Mouse (Mus musculus): ENCODE data around the gene Fzr1.

Fzr1 gene

DNA sequence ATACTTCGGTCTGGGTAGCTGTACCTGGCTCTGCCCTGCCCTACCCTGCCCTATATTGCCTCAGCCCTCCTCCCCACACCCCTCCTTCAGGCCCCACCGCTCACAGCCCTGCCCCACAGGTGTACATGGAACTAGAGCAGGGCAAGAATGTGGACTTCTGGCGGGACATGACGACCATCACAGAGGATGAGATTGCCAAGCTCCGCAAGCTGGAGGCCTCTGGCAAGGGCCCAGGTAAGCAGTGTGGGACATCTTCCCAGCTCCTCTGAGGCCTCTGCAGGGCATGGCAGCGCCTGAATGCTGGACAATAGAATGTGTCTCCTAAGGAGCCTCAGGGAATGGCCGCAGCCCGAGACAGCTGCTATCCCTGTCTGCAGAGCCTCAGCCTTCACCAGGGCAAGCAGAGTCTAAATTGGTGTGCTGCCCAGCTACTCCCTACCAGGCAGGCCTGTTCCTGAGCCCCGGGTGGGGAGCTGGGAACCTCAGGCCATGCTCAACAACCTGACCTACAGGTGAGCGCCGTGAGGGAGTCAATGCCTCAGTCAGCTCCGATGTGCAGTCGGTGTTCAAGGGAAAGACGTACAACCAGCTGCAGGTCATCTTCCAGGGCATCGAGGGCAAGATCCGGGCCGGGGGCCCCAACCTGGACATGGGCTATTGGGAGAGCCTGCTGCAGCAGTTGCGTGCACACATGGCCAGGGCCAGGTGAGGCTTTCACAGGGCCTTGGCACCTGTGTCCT lies 54.4 kb downstream of the Fzr1 start:
- no peak for DNase-seq

DNA sequence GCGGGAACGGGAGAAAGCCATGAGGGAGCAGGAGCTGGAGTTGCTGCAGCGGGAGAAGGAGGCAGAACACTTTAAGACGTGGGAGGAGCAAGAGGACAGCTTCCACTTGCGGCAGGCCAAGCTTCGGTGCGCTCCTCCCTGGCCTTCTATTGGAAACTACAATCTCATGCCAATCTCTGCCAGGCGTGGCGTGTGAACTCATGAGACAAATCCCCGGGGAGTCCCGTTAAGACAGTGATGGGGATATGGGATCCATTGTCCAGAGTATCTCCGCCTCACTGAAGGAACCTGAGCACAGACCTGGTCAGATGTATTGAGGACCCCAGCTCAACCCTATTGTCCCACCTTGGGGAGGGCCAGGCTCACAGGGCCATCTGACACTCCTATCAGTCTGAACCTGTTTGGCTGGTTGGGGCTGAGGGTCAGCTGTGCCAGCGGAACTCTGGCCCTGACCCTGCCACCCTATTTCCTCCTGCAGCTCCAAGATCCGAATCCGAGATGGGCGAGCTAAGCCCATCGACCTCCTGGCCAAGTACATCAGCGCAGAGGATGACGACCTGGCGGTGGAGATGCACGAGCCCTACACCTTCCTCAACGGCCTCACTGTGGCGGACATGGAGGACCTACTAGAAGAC lies 55.1 kb downstream of the Fzr1 start:
- no peak for DNase-seq

DNA sequence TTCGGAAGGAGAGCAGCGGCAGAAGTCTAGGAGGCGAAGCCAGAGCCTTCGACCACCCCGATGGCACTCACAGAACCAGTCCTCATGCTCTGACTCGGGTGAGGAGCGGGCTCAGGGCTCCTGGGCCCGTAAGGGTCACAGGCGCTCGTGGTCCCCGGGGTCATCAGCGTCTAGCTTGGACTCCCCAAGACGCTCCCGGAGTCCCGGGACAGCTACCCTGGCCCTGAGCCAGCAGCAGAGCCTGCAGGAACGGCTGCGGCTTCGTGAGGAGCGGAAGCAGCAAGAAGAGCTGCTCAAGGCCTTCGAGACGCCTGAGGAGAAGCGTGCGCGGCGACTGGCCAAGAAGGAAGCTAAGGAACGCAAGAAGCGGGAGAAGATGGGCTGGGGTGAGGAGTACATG lies 55.9 kb downstream of the Fzr1 start:
- no peak for DNase-seq

DNA sequence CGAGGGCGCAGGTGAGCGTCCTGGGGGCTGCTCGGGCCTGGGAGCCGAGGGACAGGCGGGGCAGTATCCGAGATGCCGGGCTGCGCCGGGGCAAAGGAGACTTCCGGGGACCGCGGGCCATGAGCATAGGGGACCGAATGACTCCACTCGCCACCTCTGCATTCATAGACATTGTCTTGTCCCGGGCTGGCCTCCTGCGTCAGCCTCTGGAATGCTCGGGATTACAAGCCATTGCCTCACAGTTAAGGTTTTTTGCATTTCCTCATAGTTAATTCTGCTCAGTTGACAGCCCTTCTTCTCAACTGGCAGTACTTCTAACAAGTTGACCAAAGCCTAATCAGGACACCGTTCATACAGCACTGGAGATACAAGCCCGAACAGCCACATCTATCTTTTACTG lies 56.9 kb downstream of the Fzr1 start:
- no peak for DNase-seq

DNA sequence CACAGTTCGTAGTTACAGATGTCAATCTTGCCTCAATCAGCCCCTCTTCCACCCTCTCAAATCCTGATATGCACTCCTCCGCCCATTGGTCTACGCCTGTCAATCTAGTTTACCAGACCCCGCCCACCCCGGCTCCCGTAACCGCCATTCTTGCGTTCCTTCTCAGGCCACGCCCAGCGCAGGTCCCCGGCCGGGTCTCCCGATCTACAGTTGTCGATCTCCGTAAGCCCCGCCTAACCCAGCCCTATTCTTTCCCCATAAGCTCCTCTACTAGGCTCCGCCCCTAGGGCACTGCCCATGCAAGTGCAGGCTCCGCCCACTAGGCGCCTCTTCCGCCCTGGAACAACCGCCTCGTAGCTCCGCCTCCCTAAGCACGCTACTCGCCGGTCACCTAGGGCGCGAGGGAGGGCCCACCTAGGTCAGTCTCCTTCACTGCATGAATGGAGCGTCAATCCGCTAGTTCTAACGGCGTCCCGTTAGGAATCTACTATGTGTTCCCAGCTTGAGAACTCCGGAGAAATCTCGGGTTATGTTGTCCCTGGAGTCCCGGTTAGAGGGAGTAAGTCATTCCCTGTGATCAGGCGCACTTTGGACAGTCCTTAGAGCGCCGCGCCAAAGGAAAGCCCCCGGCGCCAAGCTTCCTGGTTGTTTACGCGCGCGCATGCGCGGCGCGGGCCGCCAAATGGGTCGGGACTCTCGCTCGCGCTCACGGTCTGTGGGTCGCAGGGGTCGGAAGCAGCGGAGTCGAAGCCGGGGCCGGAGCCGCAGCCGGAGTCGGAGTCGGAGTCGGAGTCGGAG lies 57.6 kb downstream of the Fzr1 start, which contains the start of gene Cactin:
Cactin (plus strand) TSS at position 554 of the 798 bp plus-strand sequence.
- DNase-seq: peak; percentile 100

DNA sequence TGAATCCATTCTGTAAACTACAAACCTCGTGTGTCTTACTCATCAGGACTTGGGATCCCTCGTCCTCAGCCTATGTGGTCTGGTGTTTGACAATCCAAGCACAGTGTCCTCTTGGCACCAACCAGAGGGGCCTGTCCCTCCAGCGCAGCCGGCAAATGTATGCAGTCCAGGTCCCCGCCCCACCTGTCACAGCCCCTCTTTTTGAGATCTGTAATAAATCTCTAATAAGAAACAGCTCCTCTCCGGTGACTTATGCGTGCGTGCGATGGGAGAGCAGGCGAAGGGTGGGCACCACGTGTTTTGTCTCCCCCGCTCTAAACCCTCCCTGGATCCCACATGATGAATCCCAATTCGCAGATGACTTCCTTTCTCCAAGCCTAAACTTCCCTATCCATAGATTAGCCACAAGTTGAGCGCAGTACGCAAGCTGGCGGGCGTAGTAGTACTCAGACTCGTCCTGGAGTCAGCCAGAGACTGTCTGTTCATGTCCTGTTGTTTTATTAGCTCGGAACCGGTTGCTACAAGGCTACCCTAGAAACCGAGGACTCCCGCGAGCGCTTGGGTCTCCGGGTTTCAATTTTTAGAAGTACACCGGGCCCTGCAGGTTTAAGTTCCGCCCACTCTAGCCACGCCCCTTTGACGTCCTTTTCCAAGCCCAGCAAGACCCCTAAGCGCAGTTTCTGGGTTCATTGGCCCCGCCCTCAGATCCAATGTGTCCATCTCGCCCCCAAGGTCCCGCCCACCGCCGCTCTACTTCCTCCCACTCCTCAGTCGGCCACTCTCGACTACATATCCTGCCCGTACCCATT lies 58.4 kb downstream of the Fzr1 start:
- peak; percentile 96 for DNase-seq

DNA sequence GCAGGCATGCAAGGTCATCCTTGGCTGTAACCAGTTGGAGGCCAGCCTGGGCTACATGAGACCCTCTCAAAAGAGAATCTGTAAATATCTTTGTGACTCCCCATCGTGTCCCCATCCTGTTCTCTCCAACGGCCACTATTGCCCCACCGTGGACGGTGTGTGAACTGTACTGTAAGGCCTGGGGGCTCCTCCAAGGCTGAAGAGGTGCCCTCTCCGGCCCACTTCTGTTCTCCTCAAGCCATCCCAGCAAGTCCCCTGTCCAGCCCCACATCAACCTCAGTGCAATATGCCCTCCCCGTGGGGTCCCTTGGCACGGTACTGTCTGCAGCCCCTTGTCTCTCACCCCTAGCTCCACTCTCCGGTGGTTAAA lies 59.0 kb downstream of the Fzr1 start:
- DNase-seq: no peak

DNA sequence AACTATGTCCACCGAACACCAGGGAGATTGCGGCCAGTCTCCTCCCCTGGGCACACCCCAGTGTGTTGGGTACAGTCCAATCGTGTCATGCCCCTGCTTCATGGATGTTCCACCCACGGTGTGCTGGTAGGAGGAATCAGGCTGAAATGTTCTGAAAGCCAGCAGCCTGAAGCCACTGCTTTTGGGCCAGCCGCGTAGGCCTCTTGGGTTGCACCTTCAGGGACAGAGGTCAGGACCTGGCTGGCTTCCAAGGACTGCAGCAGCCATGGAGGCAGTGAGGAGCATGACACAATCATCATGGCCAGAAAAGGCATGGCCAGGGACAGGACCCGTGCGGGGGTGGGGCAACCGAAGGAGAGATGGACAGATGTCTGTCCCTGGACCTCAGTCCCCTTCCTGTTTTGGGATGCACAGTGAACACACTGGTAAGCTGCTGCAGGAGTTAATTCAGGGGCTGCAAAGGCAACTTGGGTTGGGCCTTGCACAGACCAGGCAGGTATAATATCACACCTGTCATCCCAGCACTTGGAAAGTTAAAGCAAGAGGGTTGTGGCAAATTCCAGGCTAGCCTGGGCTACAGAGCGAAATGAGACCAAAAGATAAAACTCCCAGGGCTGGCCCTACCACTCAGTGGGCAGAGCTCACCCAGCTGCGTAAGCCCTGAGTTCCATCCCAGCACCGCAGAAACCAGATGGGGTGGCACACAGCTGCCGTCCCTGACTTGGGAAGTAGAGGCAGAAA lies 59.6 kb downstream of the Fzr1 start:
- DNase-seq: peak; percentile 43

DNA sequence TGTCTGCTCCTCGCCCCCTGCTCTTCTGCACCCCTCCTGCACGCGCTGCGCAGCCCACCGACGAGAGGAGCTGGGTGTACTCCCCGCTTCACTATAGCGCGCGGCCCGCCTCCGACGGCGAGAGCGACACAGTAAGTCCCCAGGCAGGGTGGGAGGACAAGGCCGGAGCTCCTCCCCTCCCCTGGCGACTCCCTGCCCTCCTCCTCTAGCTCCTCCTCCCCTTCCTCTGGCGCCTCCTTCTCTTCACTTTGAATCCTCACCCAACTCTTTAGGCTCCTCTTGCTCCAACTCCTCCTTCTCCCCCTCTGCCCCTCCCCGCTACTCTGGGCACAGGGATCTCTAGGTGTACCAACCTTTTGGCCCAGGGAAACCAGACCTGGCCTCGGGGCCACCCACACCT lies 61.0 kb downstream of the Fzr1 start:
- peak; percentile 69 for DNase-seq

DNA sequence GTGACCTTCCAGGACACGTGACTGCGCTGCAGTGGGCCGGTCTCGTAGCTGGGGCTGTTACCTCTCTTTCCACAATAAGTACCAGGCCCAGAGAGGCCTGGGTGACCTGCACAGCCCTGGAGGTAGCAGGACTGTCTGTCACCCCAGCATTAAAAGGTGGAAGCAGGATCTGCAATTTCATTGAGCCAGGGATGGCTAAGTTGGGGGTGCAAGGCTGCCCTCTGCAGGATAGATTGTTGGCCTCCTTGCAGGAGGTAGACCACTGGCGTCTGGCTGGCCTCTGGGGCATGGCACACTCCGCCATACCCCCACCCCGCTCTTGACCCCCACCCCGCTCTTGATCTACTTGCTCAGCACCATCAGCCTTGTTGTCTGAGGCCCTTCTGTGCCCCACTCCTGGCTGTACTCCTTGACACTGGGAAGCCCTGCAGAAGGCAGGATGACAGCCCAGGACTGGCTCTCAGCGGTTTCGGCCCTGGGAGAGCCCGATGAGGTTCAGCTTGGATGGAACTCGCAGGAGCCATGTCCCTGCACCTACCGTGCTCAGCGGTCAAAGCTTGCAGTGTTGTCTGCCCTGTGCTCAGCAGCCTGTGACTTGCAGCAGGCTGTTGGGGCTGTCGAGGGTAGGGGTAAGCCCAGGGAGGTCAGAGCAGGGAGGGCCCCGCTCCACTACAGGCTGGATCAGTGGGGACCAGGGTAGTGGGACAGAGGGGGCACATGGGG lies 61.8 kb downstream of the Fzr1 start:
- DNase-seq: peak; percentile 52
